Mouse (Mus musculus) erythroblast, embryonic 14.5 days (primary cell): Measurements from ENCODE around the gene Rnh1.

Experiments used
- GATA1 ChIP-seq: IDR thresholded peaks from 2 replicates; pipeline ENCODE4 v1.6.1; 2012; ENCODE audit warnings: low read length, inconsistent platforms, mixed read lengths
- TAL1 ChIP-seq: IDR thresholded peaks from 3 replicates; pipeline ENCODE4 v1.6.1; 2012; ENCODE audit warnings: low read length, inconsistent platforms, mixed read lengths

DNA sequence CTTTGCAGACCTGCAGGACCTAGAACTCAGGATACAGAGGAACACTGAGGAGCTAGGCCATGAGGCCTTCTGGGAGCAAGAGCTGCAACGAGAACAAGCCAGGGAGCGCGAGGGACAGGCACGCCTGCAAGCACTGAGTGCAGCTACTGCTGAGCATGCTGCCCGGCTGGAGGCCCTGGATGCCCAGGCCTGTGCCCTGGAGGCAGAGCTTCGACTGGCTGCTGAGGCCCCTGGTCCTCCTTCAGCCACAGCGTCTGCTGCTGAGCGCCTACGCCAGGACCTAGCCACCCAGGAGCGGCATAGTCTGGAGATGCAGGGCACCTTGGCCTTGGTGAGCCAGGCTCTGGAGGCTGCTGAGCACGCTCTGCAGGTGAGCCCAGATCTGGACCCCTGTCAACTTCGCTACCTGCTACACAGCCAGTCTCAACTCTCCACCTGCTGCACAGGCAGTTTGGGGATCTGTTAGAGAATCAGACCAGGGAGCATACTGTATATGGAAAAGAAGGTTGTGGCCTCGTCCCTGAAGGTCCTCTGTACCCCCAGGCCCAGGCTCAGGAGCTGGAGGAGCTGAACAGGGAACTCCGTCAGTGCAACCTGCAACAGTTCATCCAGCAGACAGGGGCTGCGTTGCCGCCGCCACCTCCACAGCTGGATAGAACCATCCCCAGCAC, 44.8 kb upstream of the Rnh1 start:
- no peak for TF ChIP-seq GATA1
- TF ChIP-seq TAL1: no peak
